Mouse (Mus musculus): ENCODE results near the gene Grin3b. TPM values are rescaled to one million over a fixed set of nuclear protein-coding genes. Genes with fewer than 3 reads are reported as not detected.
A peak's percentile ranks its signal among the peaks of the same experiment; 100 is the strongest.

Grin3b gene
- polyA plus RNA-seq, 1 experiment from 2014 or later = 0.19 TPM

- H3K27me3 ChIP-seq (ENCODE audit: control insufficient read depth, insufficient read depth, low read length) = peaks cover 14% of the 10 kb centered on the region
- 8% methylated on average over 20 of the region's 20 CpGs for WGBS (ENCODE audit: insufficient replicate concordance)
- no peaks in the 10 kb centered on the region for H3K36me3 ChIP-seq (ENCODE audit: control insufficient read depth, insufficient read depth, low read length)
- ATAC-seq (replicated peaks; ENCODE audit: insufficient number of reproducible peaks, low FRiP score, low TSS enrichment) = peak; percentile 52
- H3K9ac ChIP-seq (ENCODE audit: low read depth, low read length) = peak overlapping the region; percentile 70
- H3K4me3 ChIP-seq (ENCODE audit: low read depth, low read length) = peak overlapping the region; percentile 39
- no peaks in the 10 kb centered on the region for H3K9me3 ChIP-seq (replicated peaks; ENCODE audit: control insufficient read depth, low read length)
- H3K4me1 ChIP-seq (ENCODE audit: control insufficient read depth, insufficient read depth, low read length) = peaks cover 31% of the 10 kb centered on the region
- H3K4me2 ChIP-seq = peak overlapping the region; percentile 63
- H3K27ac ChIP-seq (ENCODE audit: low read depth, low read length) = peak overlapping the region; percentile 73
These were observed 49.1 kb downstream of the Grin3b start for GRCm38 (mm10) chr10:80019471-80020131.

GRCm38 (mm10) chr10:80020191-80020590 is 49.7 kb downstream of the Grin3b start:
- Histone ChIP-seq H3K4me1 (ENCODE audit: control insufficient read depth, insufficient read depth, low read length) (peaks cover 31% of the 10 kb centered on the region), H3K27me3 (ENCODE audit: control insufficient read depth, insufficient read depth, low read length) (peaks cover 8% of the 10 kb centered on the region), H3K4me3 (ENCODE audit: low read depth, low read length) (peak overlapping the region; percentile 39), H3K9me3 (replicated peaks; ENCODE audit: control insufficient read depth, low read length) (no peaks in the 10 kb centered on the region), H3K27ac (ENCODE audit: low read depth, low read length) (no peak overlapping the region), H3K9ac (ENCODE audit: low read depth, low read length) (peak overlapping the region; percentile 70), H3K36me3 (ENCODE audit: control insufficient read depth, insufficient read depth, low read length) (no peaks in the 10 kb centered on the region), H3K4me2 (peak overlapping the region; percentile 63)
- 23% methylated on average over 11 of the region's 11 CpGs for WGBS (ENCODE audit: insufficient replicate concordance)
- ATAC-seq (replicated peaks; ENCODE audit: insufficient number of reproducible peaks, low FRiP score, low TSS enrichment) = no peak

- no peak overlapping the region for H3K27ac ChIP-seq (ENCODE audit: low read depth, low read length)
These were observed 50.2 kb downstream of the Grin3b start for GRCm38 (mm10) chr10:80020603-80021319.

GRCm38 (mm10) chr10:80021320-80021641 is 50.8 kb downstream of the Grin3b start:
- H3K9me3 ChIP-seq (replicated peaks; ENCODE audit: control insufficient read depth, low read length) = no peaks in the 10 kb centered on the region
- ATAC-seq (replicated peaks; ENCODE audit: insufficient number of reproducible peaks, low FRiP score, low TSS enrichment) = no peak
- no peaks in the 10 kb centered on the region for H3K27me3 ChIP-seq (ENCODE audit: control insufficient read depth, insufficient read depth, low read length)
- H3K4me1 ChIP-seq (ENCODE audit: control insufficient read depth, insufficient read depth, low read length) = peaks cover 25% of the 10 kb centered on the region
- no peak overlapping the region for H3K4me3 ChIP-seq (ENCODE audit: low read depth, low read length)
- H3K9ac ChIP-seq (ENCODE audit: low read depth, low read length) = no peak overlapping the region
- H3K36me3 ChIP-seq (ENCODE audit: control insufficient read depth, insufficient read depth, low read length) = no peaks in the 10 kb centered on the region
- H3K4me2 ChIP-seq = no peak overlapping the region
- no peak overlapping the region for H3K27ac ChIP-seq (ENCODE audit: low read depth, low read length)
- 89% methylated on average over 13 of the region's 13 CpGs for WGBS (ENCODE audit: insufficient replicate concordance)

More at GRCm38 (mm10) chr10:80020603-80021319, 50.2 kb downstream of the Grin3b start:
- peaks cover 2% of the 10 kb centered on the region; the same call in 1 of the 2 replicates for H3K27me3 ChIP-seq (ENCODE audit: control insufficient read depth, insufficient read depth, low read length)
- no peaks in the 10 kb centered on the region for H3K9me3 ChIP-seq (replicated peaks; ENCODE audit: control insufficient read depth, low read length)
- H3K4me1 ChIP-seq (ENCODE audit: control insufficient read depth, insufficient read depth, low read length) = peaks cover 27% of the 10 kb centered on the region
- no peak for ATAC-seq (replicated peaks; ENCODE audit: insufficient number of reproducible peaks, low FRiP score, low TSS enrichment)
- no peak overlapping the region for H3K4me3 ChIP-seq (ENCODE audit: low read depth, low read length)
- H3K4me2 ChIP-seq = peak overlapping the region; percentile 63
- H3K36me3 ChIP-seq (ENCODE audit: control insufficient read depth, insufficient read depth, low read length) = no peaks in the 10 kb centered on the region
- H3K9ac ChIP-seq (ENCODE audit: low read depth, low read length) = no peak overlapping the region
- 78% methylated on average over 18 of the region's 18 CpGs for WGBS (ENCODE audit: insufficient replicate concordance)

- H3K27me3 ChIP-seq (ENCODE audit: control insufficient read depth, insufficient read depth, low read length) = no peaks in the 10 kb centered on the region
- 92% methylated on average over 12 of the region's 12 CpGs for WGBS (ENCODE audit: insufficient replicate concordance)
- ATAC-seq (replicated peaks; ENCODE audit: insufficient number of reproducible peaks, low FRiP score, low TSS enrichment) = no peak
- no peak overlapping the region; the same call in 1 of the 2 replicates for H3K4me2 ChIP-seq
- H3K27ac ChIP-seq (ENCODE audit: low read depth, low read length) = no peak overlapping the region
- H3K4me3 ChIP-seq (ENCODE audit: low read depth, low read length) = no peak overlapping the region
- peaks cover 21% of the 10 kb centered on the region for H3K4me1 ChIP-seq (ENCODE audit: control insufficient read depth, insufficient read depth, low read length)
- no peaks in the 10 kb centered on the region for H3K36me3 ChIP-seq (ENCODE audit: control insufficient read depth, insufficient read depth, low read length)
- H3K9ac ChIP-seq (ENCODE audit: low read depth, low read length) = no peak overlapping the region
- no peaks in the 10 kb centered on the region for H3K9me3 ChIP-seq (replicated peaks; ENCODE audit: control insufficient read depth, low read length)
These were observed 51.6 kb downstream of the Grin3b start for GRCm38 (mm10) chr10:80022164-80022563.

- ATAC-seq (replicated peaks; ENCODE audit: insufficient number of reproducible peaks, low FRiP score, low TSS enrichment) = no peak
- no peaks in the 10 kb centered on the region for H3K36me3 ChIP-seq (ENCODE audit: control insufficient read depth, insufficient read depth, low read length)
- WGBS (ENCODE audit: insufficient replicate concordance) = 93% methylated on average over 8 of the region's 8 CpGs
These were observed 52.3 kb downstream of the Grin3b start for GRCm38 (mm10) chr10:80022806-80023205.

GRCm38 (mm10) chr10:80023758-80024157 is 53.2 kb downstream of the Grin3b start:
- ATAC-seq (replicated peaks; ENCODE audit: insufficient number of reproducible peaks, low FRiP score, low TSS enrichment) = no peak
- Histone ChIP-seq H3K27me3 (ENCODE audit: control insufficient read depth, insufficient read depth, low read length) (no peaks in the 10 kb centered on the region), H3K9ac (ENCODE audit: low read depth, low read length) (no peak overlapping the region), H3K36me3 (ENCODE audit: control insufficient read depth, insufficient read depth, low read length) (no peaks in the 10 kb centered on the region), H3K4me3 (ENCODE audit: low read depth, low read length) (no peak overlapping the region), H3K4me2 (no peak overlapping the region), H3K9me3 (replicated peaks; ENCODE audit: control insufficient read depth, low read length) (no peaks in the 10 kb centered on the region), H3K27ac (ENCODE audit: low read depth, low read length) (no peak overlapping the region), H3K4me1 (ENCODE audit: control insufficient read depth, insufficient read depth, low read length) (peaks cover 18% of the 10 kb centered on the region)
- 80% methylated on average over 5 of the region's 5 CpGs for WGBS (ENCODE audit: insufficient replicate concordance)

More at GRCm38 (mm10) chr10:80022806-80023205, 52.3 kb downstream of the Grin3b start:
- no peak overlapping the region for H3K27ac ChIP-seq (ENCODE audit: low read depth, low read length)
- H3K4me3 ChIP-seq (ENCODE audit: low read depth, low read length) = no peak overlapping the region
- H3K9ac ChIP-seq (ENCODE audit: low read depth, low read length) = no peak overlapping the region
- H3K4me2 ChIP-seq = no peak overlapping the region
- H3K9me3 ChIP-seq (replicated peaks; ENCODE audit: control insufficient read depth, low read length) = no peaks in the 10 kb centered on the region
- no peaks in the 10 kb centered on the region for H3K27me3 ChIP-seq (ENCODE audit: control insufficient read depth, insufficient read depth, low read length)
- H3K4me1 ChIP-seq (ENCODE audit: control insufficient read depth, insufficient read depth, low read length) = peaks cover 21% of the 10 kb centered on the region

GRCm38 (mm10) chr10:80024229-80025043 is 53.9 kb downstream of the Grin3b start:
- no peak for ATAC-seq (replicated peaks; ENCODE audit: insufficient number of reproducible peaks, low FRiP score, low TSS enrichment)
- Histone ChIP-seq H3K9me3 (replicated peaks; ENCODE audit: control insufficient read depth, low read length) (no peaks in the 10 kb centered on the region), H3K9ac (ENCODE audit: low read depth, low read length) (no peak overlapping the region), H3K27ac (ENCODE audit: low read depth, low read length) (no peak overlapping the region), H3K4me3 (ENCODE audit: low read depth, low read length) (no peak overlapping the region), H3K4me1 (ENCODE audit: control insufficient read depth, insufficient read depth, low read length) (peaks cover 11% of the 10 kb centered on the region), H3K4me2 (no peak overlapping the region), H3K36me3 (ENCODE audit: control insufficient read depth, insufficient read depth, low read length) (no peaks in the 10 kb centered on the region), H3K27me3 (ENCODE audit: control insufficient read depth, insufficient read depth, low read length) (no peaks in the 10 kb centered on the region)
- WGBS (ENCODE audit: insufficient replicate concordance) = 75% methylated on average over 15 of the region's 15 CpGs
